Mouse (Mus musculus) cerebellum, adult 9-11 months (tissue): ENCODE measurements around the gene Hba-a2.

ENCODE experiments used
- DNase-seq: peaks from one replicate; pipeline ENCODE4 v3.0.0; 2022

Hba-a2 gene

DNA sequence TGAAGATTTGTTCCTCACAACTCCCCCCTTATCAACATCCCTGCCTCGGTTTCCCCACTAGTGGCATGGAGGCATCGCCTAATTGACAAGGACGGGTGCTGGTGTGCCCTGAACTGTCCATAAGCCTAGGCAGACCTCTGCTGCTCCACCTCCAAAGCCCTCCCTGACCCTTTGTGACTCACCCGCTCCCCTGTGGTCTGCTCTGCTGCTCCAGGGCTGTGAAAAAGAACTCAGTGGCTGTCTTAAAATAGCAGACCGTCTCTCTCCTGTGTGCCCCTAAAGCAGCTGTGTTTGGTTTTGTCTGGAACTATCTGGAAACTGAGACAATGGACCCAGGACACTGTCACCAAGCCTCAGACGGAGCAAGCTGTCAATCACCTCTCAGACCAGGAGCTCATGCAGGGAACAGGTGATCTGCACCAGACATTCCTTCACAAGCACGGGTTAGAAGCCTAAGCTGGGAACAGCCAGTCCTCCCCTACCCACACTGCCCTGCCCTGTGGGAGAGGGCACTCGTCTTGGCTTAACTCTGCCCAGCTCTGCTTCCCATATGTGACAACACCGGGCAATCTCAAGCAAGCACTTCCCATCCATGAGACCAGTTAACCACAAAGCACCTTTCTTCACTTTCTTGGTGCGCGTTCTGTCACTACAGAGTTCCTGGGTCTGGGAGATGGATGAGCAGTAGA, 24.4 kb downstream of the Hba-a2 start:
- DNase-seq: no peak

DNA sequence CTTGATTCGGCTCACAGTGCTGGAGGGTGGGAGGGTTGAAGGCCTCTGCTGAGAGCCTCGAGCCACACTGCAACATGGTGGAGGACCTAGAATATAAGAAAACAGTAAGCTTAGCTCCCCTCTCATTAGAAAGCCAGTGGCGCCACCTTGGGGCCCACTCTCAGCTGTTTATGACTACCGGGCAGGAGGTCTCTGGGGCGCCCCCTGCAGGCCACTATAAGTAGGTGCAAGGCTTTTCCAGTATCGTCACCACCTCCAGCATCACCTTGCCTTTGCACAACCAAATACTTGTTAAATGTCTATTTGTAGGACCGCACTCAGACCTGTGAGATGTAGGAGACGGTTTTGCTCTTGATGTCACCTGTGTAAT, 24.9 kb downstream of the Hba-a2 start:
- DNase-seq: peak; percentile 36

DNA sequence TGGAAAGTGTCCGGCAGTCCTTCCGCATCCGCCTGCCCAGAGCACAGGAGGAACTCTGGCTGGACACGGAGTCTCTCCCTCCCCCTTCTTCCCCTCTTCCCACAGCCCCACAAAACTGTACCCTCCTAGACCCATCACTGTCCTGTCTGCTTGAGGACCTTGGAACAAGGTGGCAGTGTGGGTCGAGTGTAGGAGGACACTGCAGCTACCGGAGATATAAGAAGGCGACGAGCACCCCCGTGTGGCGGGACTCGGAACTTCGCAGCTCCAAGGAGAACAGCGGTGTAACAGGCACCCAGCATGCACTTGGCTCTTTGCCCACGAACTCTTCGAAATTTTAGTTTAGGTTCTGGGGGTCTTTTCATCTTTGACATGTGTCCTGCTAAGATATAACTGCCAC, 28.3 kb downstream of the Hba-a2 start:
- DNase-seq: peak; percentile 72

DNA sequence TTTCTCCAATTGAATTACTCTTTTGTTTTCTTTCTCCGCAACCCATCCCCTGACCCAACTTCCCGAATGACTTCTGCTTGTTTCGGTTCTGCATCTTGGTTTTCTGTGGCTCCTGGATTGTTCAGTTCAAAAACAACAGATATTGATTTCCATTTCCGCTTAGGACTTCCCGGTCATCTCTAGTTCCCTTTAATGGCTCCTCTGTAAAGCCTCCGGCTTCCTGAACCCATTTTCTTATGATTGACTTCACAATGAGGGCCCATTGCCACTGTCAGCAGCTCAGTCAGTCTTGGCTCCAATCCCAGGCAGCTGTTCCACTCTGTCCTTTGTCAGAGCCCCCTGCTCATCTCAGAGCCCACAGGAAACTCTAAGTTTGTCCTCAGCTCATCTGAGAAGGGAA, 34.8 kb downstream of the Hba-a2 start:
- DNase-seq: no peak

DNA sequence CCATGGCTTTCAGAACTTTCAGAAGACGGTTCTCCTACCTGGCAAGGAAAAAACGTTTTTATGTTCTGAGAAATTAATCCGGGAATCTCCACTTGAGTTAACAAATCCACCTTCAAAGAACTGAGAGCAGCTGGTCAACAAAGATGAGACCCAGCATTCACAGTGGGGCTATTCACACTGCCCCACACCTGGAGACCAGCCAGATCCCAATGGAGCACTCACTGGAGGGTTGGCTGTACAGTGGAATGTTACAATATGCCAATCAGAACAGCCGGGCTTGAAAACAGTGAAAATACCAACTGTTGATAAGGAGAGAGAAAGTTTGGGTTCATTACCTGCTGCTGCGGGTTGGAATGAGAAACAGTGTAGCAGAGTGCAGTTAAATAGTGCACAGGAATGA, 35.6 kb downstream of the Hba-a2 start:
- DNase-seq: no peak

DNA sequence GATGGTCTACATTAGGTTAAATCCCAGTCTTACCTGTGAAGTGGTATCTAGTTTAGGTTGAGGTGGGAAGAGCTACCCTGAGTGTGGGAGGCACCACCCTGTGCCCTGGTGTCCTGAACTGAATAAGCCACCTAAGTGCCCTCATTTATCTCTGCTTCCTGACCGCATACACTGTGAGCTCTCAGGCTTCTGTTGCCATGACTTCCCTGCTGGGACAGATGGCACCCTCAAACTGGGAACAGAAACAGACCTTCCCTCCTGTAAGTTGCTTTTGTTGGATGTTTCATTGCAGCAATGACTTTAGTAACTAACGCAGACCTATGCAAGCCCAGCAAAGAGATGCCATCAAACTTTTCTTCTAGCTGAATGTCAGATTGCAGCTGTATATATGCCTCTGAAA, 36.9 kb downstream of the Hba-a2 start:
- DNase-seq: no peak

DNA sequence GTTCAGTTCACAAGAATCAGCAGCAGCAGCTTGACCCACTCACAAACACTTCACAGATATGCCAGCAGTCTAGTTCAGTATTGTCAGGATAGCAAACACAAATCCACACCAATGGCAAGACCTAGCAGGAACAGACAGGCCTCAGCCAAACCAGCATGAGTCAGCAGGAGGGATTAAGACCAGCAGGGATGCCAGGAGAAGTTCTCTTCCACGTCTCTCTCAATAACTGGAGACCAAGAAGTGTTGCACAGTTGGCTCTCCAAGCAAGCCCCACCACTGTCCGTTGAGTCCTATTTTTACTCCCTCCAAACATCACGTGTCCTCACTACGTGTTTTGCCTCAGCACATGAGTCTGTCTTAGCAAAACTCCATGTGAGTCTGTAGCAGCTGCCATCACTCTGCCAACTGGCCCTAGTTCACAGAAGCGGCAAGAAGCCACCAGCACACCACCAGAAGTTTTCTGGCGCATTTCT, 40.2 kb downstream of the Hba-a2 start:
- DNase-seq: no peak

DNA sequence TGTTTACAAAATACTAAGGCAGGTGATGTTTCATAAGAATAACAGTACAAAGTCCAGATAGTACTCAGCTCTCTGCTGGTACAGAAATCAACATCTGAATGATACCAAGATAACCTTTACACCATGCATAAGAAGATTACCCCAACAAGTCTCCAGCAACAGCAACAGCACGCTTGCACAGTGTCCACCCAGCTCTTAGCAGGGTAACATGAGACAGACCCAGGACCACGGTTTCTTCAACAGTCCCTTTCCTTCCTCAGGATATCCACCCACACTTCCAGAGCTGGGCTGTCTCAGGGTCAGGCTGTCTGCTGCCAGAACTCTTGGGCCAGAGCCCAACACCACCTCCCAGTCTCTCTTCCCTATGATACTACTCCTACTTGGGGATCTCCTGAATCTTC, 42.8 kb downstream of the Hba-a2 start:
- no peak for DNase-seq

DNA sequence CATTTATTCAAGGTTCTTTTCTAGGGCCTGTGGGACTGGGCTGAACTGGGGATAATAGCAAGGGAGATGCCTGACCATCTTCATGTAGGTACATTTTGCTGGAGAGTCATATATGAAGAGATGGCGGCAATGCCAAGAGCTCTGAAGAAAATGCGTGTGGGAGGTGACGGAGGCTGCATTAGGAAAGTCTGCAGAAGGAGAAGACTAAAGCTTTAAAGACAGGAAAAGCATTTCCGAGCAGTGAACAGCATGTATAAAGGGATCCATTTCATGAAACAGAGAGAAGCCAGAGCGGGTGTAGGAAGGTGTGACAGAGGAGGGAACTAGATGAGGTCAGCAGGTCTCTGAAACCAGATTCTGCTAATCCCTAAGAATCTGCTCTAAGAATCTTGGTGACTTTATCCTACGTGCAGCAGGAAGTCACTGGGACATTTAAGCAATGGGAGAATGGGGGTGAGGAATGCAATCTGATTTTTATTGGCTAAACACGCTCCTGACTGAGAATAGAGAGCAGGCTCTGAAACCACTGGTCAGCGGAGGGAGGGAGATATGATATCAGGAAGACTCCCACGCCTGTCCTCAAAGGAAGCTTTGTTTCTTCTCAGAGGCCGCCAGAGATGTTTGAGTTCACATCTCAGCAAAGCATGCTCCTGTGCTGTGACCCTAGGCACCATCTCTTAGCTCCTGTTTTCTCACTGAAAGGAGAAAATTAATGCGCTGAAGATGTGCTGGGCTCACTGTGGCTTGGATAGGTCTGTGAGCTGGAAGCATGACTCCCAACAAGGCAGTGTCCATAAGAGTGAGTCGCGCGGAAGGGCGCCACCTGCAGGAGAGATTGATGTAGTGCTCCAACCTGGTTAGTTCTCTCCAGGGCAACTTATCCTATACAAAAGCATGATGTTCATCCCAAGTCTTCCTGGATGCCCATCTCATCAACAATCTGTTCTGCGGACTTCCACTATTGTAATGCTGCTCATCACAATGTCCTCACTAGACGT, 44.5 kb downstream of the Hba-a2 start:
- no peak for DNase-seq

DNA sequence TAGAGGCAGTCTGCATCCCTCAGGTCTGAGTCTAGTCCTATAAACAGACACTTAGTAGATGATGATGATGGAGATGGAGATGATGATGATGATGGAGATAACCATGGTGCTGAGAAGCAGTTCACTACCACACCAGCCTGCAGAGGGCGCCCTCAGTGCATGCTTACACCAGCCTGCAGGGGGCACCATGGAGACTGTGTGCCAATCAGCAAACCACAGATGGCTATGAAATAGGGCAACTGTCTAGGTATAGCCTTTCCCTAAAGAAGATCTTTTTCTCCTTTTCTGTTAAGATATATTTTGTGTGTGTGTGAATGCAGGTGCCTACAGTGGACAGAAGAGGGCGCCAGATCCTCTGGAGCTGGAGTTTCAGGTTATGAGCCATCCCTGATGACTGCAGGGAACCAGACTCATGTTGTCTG, 46.5 kb downstream of the Hba-a2 start:
- DNase-seq: peak; percentile 45

DNA sequence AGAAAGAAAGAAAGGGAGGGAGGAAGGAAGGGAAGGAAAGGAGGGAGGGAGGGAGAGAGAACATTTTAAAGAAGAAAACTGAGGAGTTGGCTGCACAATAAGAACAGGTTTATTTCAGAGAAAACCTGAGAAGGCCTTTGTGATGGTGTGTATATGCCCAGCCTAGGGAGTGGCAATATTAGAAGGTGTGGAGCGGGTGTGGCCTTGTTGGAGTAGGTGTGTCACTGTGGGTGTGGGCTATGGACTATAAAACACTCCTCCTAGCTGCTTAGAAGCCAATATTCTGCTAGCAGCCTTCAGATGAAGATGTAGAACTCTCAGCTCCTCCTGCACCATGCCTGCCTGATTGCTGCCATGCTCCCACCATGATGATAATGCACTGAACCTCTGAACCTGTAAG, 47.1 kb downstream of the Hba-a2 start:
- DNase-seq: no peak

DNA sequence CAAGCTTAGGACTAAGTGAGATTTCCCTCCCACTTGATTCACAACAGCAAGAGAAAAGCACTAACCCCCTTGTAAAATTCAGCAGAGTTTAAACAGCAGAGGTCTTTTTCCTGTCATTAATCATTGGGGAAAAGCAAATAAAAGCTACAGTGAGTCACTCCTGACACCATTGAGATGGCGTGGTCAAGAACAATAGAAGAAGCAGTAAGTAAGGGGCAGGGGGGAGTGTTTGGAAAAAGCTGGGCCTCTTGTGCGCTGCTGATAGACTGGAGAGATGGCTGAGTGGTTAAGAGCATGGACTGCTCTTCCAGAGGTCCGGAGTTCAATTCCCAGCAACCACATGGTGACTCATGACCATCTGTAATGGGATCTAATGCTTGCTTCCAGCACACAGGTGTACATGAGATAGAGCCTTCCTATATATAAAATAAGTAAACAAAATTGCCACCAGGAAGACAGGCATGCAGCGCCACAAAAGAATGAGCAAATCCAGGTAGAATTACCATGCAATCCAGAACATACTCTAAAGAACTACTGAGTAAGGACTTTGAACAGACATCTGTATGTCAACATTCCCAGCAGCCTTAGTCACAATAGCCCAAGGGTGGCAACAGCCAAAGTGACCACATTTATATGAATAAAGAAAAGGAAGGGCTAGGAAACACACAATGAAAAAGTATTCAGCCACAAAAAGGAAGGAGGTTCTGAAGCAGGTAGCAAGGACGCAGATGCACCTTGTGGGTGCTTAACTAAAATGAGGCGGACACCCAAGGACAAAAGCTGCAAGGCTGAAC, 49.4 kb downstream of the Hba-a2 start:
- DNase-seq: no peak
